Mouse (Mus musculus) midbrain, embryonic 10.5 days (tissue): Measurements from ENCODE around the gene Rpl18. TPM values are rescaled to one million over a fixed set of nuclear protein-coding genes. Genes with fewer than 3 reads are reported as not detected.

Experiments used
- DNase-seq: peaks from one replicate; pipeline ENCODE4 v3.0.0-alpha.2; 2017; ENCODE audit warnings: low spot score
- H3K27ac ChIP-seq: fragments of 300-500 bp; sonication (generic); replicated peaks from 2 replicates; pipeline ENCODE4 v1.5.1; 2016; ENCODE audit warnings: mild to moderate bottlenecking
- H3K27me3 ChIP-seq: fragments of 300-500 bp; sonication (generic); 2 replicates; pipeline ENCODE4 v1.6.1; 2016; ENCODE audit warnings: low read depth, mild to moderate bottlenecking; ENCODE audit not compliant: poor library complexity, severe bottlenecking
- H3K36me3 ChIP-seq: fragments of 300-500 bp; sonication (generic); 2 replicates; pipeline ENCODE4 v1.6.1; 2016; ENCODE audit warnings: mild to moderate bottlenecking, moderate library complexity
- H3K4me1 ChIP-seq: fragments of 300-500 bp; sonication (generic); 2 replicates; pipeline ENCODE4 v1.6.1; 2016
- H3K4me3 ChIP-seq: fragments of 300-500 bp; sonication (generic); 2 replicates; pipeline ENCODE4 v1.5.1; 2016; ENCODE audit warnings: mild to moderate bottlenecking, moderate library complexity
- H3K9me3 ChIP-seq: fragments of 300-500 bp; sonication (generic); replicated peaks from 2 replicates; pipeline ENCODE4 v1.6.1; 2016; ENCODE audit warnings: mild to moderate bottlenecking
- WGBS: fragments of 180-500 bp; shearing (Covaris S2); methylation state at CpG from one replicate; pipeline ENCODE4 v1.1.7; 2016; 5-methylcytosine and 5-hydroxymethylcytosine counted together
- polyA plus RNA-seq: library from polyadenylated mRNA; unstranded; fragments of >200 nt; fragmentation: Nextera tagmentation; extraction: Ambion mirVana; gene quantifications from 2 replicates; pipeline ENCODE4 v1.2.1, GENCODE M21; 2016

Gene Rpl18
- polyA plus RNA-seq, 1 experiment from 2014 or later, result 1,116 TPM

GRCm38 (mm10) chr7:45686841-45687240 is 28.4 kb upstream of the Rpl18 start:
- peaks cover 23% of the 10 kb centered on the region; the same call in 1 of the 2 replicates for H3K27me3 ChIP-seq
- DNase-seq, result no peak
- 91% methylated on average over 3 of the region's 3 CpGs for WGBS
- H3K27ac ChIP-seq, result peak overlapping the region; percentile 38; the same call in 1 of the 2 replicates
- peaks cover 38% of the 10 kb centered on the region for H3K4me1 ChIP-seq
- H3K9me3 ChIP-seq, result no peaks in the 10 kb centered on the region
- no peaks in the 10 kb centered on the region for H3K36me3 ChIP-seq
- no peak overlapping the region for H3K4me3 ChIP-seq

- H3K4me1 ChIP-seq, result peaks cover 29% of the 10 kb centered on the region
- no peak for DNase-seq
- 0 out of 2 replicates have a peak overlapping the region, but pooled peaks have one; percentile 4 for H3K4me3 ChIP-seq
- peaks cover 23% of the 10 kb centered on the region; the same call in 1 of the 2 replicates for H3K27me3 ChIP-seq
- 65% methylated on average over 6 of the region's 6 CpGs for WGBS
- no peaks in the 10 kb centered on the region for H3K36me3 ChIP-seq
- H3K9me3 ChIP-seq, result no peaks in the 10 kb centered on the region
- H3K27ac ChIP-seq, result peak overlapping the region; percentile 49; the same call in 1 of the 2 replicates
Measured at GRCm38 (mm10) chr7:45689099-45689498, 26.2 kb upstream of the Rpl18 start.

DNA sequence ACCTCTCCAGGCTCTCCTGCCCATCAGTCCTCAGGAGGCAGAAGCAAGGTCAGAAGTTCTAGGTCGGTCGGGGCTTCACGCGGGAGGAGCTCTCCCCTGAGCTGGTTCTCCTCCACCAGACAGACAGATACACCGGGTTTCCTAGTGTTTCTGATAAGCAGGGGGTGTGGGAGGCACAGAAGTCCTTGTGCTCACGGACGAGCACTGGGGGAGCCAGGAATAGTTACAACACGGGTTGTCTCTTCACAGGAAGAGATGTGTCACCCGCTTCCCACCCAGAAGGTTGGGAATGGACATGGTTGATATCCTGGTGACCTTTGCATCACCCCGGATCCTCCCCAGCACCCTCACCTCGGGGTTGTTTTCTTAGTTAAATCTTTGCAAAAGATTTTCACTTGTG is 25.5 kb upstream of the Rpl18 start:
- Histone ChIP-seq H3K36me3 (no peaks in the 10 kb centered on the region), H3K27me3 (peaks cover 23% of the 10 kb centered on the region; the same call in 1 of the 2 replicates), H3K9me3 (no peaks in the 10 kb centered on the region), H3K27ac (no peak overlapping the region), H3K4me3 (no peak overlapping the region), H3K4me1 (peaks cover 35% of the 10 kb centered on the region)
- WGBS, result 79% methylated on average over 11 of the region's 11 CpGs
- no peak for DNase-seq

DNA sequence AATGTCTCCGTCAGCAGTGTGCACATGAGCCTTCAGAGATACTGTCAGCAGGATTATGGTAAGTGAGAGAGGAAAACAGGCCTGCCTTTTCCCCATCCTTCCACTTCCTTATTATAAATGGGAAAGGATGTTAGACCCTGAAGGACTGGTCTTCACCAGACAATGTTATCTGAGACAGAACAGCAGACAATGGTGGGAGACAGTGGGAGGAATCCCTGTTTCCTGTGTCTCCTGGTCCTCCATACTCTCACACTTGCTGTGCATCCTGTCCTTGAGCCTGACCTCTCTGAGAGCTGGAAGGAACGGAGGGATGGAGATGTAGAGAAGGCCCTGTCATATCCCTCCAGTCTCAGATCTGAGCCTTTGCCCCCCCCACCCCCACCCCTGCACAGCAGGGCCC is 22.9 kb upstream of the Rpl18 start:
- Histone ChIP-seq H3K4me1 (peaks cover 32% of the 10 kb centered on the region), H3K27ac (no peak overlapping the region), H3K27me3 (peaks cover 19% of the 10 kb centered on the region; the same call in 1 of the 2 replicates), H3K36me3 (no peaks in the 10 kb centered on the region), H3K9me3 (no peaks in the 10 kb centered on the region), H3K4me3 (no peak overlapping the region)
- WGBS, result 85% methylated on average over 2 of the region's 2 CpGs
- DNase-seq, result no peak

DNA sequence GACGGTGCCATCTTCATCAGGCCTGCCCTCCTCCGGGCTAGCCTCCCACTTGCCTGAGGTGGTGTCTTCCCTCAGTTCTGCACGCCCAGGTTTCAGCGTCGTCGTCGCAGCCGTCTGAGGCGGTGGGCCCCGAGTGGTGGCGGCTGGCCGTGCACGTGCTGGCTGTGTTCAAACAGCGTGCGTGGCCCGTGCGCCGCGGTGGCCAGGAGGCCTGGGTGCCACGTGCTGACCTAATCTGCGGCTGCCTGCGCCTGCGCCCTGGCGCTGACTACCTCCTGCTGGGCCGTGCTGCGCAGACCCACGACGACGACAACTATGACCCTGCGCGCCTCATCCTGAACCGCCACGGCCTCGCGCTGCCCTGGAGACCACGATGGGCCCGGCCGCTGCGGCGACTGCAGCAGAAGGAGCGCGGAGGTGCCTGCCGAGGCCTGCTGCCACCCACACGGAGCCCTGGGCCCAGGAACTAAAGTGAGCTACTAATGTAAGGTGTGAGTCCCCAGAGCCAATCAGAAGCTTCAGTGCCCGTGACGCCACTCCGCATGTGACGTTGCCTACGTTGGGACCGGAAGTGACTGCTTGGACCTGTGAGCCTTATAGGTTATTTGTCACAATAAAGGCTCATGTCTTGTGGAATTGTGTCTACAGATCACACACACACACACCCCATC is 21.2 kb upstream of the Rpl18 start, which contains the start of gene Sec1:
Gene Sec1, minus strand, starts transcription at position 482 of the 671 bp plus-strand sequence.
- H3K27me3 ChIP-seq, result peaks cover 28% of the 10 kb centered on the region
- WGBS, result 91% methylated on average over 50 of the region's 50 CpGs
- no peaks in the 10 kb centered on the region for H3K9me3 ChIP-seq
- H3K4me3 ChIP-seq, result no peak within 1 kb of the TSS
- DNase-seq, result no peak
- peaks cover 29% of the 10 kb centered on the region for H3K4me1 ChIP-seq
- no peaks in the 10 kb centered on the region for H3K36me3 ChIP-seq
- peak within 1 kb of the TSS; percentile 33; the same call in 1 of the 2 replicates for H3K27ac ChIP-seq

DNA sequence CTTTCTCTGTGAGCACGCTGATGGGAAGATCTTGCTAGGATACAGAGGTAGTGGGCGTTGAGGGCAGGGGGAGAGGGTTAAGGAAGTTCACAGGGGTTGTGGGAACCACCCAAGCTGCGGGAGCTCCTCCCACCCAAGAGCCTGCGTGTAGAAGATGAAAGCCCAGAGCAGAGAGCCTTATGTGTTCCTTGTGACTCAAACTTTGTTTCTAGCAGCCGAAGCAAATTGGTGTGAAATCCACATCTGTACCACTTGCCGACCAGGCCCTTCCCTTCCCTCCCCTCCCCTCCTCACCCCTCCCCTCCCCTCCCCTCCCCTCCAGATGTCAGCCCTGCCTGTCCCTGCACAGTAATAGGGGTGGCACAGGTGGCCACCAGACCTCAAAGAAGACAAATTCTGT is 20.2 kb upstream of the Rpl18 start:
- peaks cover 38% of the 10 kb centered on the region for H3K27me3 ChIP-seq
- H3K4me3 ChIP-seq, result no peak overlapping the region
- H3K36me3 ChIP-seq, result no peaks in the 10 kb centered on the region
- H3K27ac ChIP-seq, result no peak overlapping the region; the same call in 1 of the 2 replicates
- peak; percentile 39 for DNase-seq
- WGBS, result 29% methylated on average over 6 of the region's 6 CpGs
- H3K9me3 ChIP-seq, result no peaks in the 10 kb centered on the region
- H3K4me1 ChIP-seq, result peaks cover 33% of the 10 kb centered on the region

GRCm38 (mm10) chr7:45697894-45698293 is 17.4 kb upstream of the Rpl18 start:
- Histone ChIP-seq H3K27ac (no peak overlapping the region), H3K4me3 (no peak overlapping the region), H3K36me3 (no peaks in the 10 kb centered on the region), H3K27me3 (peaks cover 34% of the 10 kb centered on the region), H3K9me3 (no peaks in the 10 kb centered on the region), H3K4me1 (peaks cover 47% of the 10 kb centered on the region)
- DNase-seq, result no peak
- WGBS, result 84% methylated on average over 6 of the region's 7 CpGs

- H3K4me1 ChIP-seq, result peaks cover 55% of the 10 kb centered on the region
- H3K4me3 ChIP-seq, result peak within 1 kb of the TSS; percentile 57
Measured at GRCm38 (mm10) chr7:45699523-45700141, 15.6 kb upstream of the Rpl18 start, which contains the start of gene Car11. Car11 (plus strand) TSS chr7:45699843.

GRCm38 (mm10) chr7:45700301-45701015 is 14.8 kb upstream of the Rpl18 start:
- H3K27me3 ChIP-seq, result peaks cover 34% of the 10 kb centered on the region
- WGBS, result 1% methylated on average over 20 of the region's 20 CpGs
- H3K36me3 ChIP-seq, result no peaks in the 10 kb centered on the region
- peaks cover 51% of the 10 kb centered on the region for H3K4me1 ChIP-seq
- DNase-seq, result peak; percentile 69
- peak overlapping the region; percentile 57 for H3K4me3 ChIP-seq
- H3K9me3 ChIP-seq, result no peaks in the 10 kb centered on the region
- H3K27ac ChIP-seq, result peak overlapping the region; percentile 77

More at GRCm38 (mm10) chr7:45699523-45700141, 15.6 kb upstream of the Rpl18 start, which contains the start of gene Car11:
- Histone ChIP-seq H3K36me3 (no peaks in the 10 kb centered on the region), H3K9me3 (no peaks in the 10 kb centered on the region), H3K27me3 (peaks cover 34% of the 10 kb centered on the region), H3K27ac (peak within 1 kb of the TSS; percentile 77)
- DNase-seq, result peak; percentile 41
- WGBS, result 2% methylated on average over 36 of the region's 36 CpGs

DNA sequence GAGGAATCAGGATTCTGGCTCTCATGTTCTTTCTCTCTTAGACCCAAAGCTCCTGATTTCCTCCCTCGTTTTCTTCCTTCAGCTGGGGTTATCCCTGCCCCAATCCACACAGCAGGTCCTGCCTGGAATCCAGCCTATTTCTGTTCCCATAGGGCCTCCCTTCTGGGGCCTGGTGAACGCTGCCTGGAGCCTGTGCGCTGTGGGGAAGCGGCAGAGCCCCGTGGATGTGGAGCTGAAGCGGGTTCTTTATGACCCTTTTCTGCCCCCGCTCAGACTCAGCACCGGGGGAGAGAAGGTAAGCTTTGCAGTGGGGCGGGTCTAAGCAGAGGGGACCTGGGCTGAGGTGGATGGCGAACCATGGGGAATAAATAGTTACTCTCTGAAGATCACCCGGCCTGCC is 14.2 kb upstream of the Rpl18 start:
- Histone ChIP-seq H3K4me3 (peak overlapping the region; percentile 57), H3K36me3 (no peaks in the 10 kb centered on the region), H3K27me3 (peaks cover 34% of the 10 kb centered on the region), H3K9me3 (no peaks in the 10 kb centered on the region), H3K27ac (peak overlapping the region; percentile 77), H3K4me1 (peaks cover 56% of the 10 kb centered on the region)
- WGBS, result 32% methylated on average over 11 of the region's 11 CpGs
- no peak for DNase-seq

DNA sequence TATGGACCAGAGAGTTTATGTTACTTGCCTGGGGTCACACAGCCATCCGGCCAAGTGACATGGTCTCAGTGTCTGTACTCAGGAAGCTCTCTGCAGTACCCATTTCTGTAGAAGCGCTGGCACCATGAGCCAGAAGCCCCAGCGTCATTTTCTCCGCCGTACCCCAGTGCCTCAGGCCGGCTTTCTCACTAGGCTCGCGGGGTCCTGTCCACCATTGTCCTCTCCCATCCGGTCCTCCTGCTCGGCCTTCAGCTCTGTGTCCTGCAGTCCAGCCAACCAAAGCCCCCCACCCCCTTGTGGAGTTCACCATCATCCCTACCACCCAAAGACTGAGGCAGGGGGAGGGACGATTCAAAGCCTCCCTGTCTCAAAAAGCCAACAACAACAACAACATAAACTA is 13.7 kb upstream of the Rpl18 start:
- Histone ChIP-seq H3K27ac (no peak overlapping the region), H3K36me3 (no peaks in the 10 kb centered on the region), H3K27me3 (peaks cover 34% of the 10 kb centered on the region), H3K9me3 (no peaks in the 10 kb centered on the region), H3K4me3 (peak overlapping the region; percentile 57; the same call in 1 of the 2 replicates), H3K4me1 (peaks cover 61% of the 10 kb centered on the region)
- WGBS, result 91% methylated on average over 11 of the region's 11 CpGs
- no peak for DNase-seq

DNA sequence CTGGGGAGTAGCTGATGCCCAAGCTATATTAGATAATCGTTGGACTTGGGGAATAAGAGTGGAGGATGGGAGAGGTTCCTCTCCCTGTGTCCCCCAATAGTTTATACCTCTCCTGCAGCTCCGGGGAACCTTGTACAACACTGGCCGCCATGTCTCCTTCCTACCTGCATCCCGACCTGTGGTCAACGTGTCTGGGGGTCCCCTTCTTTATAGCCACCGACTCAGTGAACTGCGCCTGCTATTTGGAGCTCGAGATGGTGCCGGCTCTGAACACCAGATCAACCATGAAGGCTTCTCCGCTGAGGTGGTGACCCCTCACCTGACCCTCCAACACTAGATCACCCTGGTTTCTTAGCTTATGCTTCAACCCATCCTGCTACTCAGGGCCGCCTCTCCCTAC is 12.9 kb upstream of the Rpl18 start:
- H3K27me3 ChIP-seq, result peaks cover 34% of the 10 kb centered on the region
- H3K9me3 ChIP-seq, result no peaks in the 10 kb centered on the region
- no peak for DNase-seq
- H3K4me1 ChIP-seq, result peaks cover 68% of the 10 kb centered on the region
- H3K27ac ChIP-seq, result no peak overlapping the region
- no peak overlapping the region for H3K4me3 ChIP-seq
- 91% methylated on average over 11 of the region's 11 CpGs for WGBS
- H3K36me3 ChIP-seq, result no peaks in the 10 kb centered on the region
